Mouse (Mus musculus) limb, embryonic 14.5 days (tissue): ENCODE results near the gene Nfam1. TPM values are rescaled to one million over a fixed set of nuclear protein-coding genes. Genes with fewer than 3 reads are reported as not detected.

Experiments used
- ATAC-seq: fragments of 200-750 bp; cut with Nextera tagmentation; 2 replicates; pipeline ENCODE4 v1.8.0; 2017; ENCODE audit warnings: low read depth, moderate number of reproducible peaks, moderate TSS enrichment; ENCODE audit not compliant: low FRiP score
- DNase-seq: peaks from one replicate; pipeline ENCODE4 v3.0.0-alpha.2; 2015; ENCODE audit warnings: low spot score
- H3K27ac ChIP-seq: fragments of 300-500 bp; sonication (generic); replicated peaks from 2 replicates; pipeline ENCODE4 v1.5.1; 2014; ENCODE audit warnings: low read depth, mild to moderate bottlenecking, low read length, moderate library complexity, mixed read lengths
- H3K27me3 ChIP-seq: fragments of 300-500 bp; sonication (generic); 2 replicates; pipeline ENCODE4 v1.6.1; 2014; ENCODE audit warnings: low read length, mixed read lengths; ENCODE audit not compliant: control insufficient read depth, insufficient read depth
- H3K36me3 ChIP-seq: fragments of 300-500 bp; sonication (generic); 2 replicates; pipeline ENCODE4 v1.6.1; 2014; ENCODE audit warnings: mild to moderate bottlenecking, low read length, moderate library complexity, mixed read lengths; ENCODE audit not compliant: control insufficient read depth, insufficient read depth
- H3K4me1 ChIP-seq: fragments of 300-500 bp; sonication (generic); 2 replicates; pipeline ENCODE4 v1.6.1; 2014; ENCODE audit warnings: antibody characterized with exemption, low read length, mixed read lengths; ENCODE audit not compliant: control insufficient read depth, insufficient read depth
- H3K4me2 ChIP-seq: fragments of 300-500 bp; sonication (generic); replicated peaks from 2 replicates; pipeline ENCODE4 v1.6.1; 2014; ENCODE audit warnings: low read depth, mild to moderate bottlenecking, low read length, moderate library complexity; ENCODE audit not compliant: severe bottlenecking
- H3K4me3 ChIP-seq: fragments of 300-500 bp; sonication (generic); replicated peaks from 2 replicates; pipeline ENCODE4 v1.5.1; 2014; ENCODE audit warnings: low read length
- H3K9ac ChIP-seq: fragments of 300-500 bp; sonication (generic); 2 replicates; pipeline ENCODE4 v1.6.1; 2014; ENCODE audit warnings: mild to moderate bottlenecking, low read depth, low read length, moderate library complexity; ENCODE audit not compliant: severe bottlenecking
- H3K9me3 ChIP-seq: fragments of 300-500 bp; sonication (generic); 2 replicates; pipeline ENCODE4 v1.6.1; 2016; ENCODE audit warnings: low read length; ENCODE audit not compliant: control insufficient read depth
- POLR2A ChIP-seq: fragments of 200-500 bp; IDR thresholded peaks from 2 replicates; pipeline ENCODE4 v1.8.0; 2012; ENCODE audit warnings: inconsistent platforms, mild to moderate bottlenecking, moderate library complexity, borderline replicate concordance; ENCODE audit not compliant: insufficient read depth, insufficient read length; ENCODE audit errors: extremely low read depth
- WGBS: fragments of 180-500 bp; shearing (Covaris S2); extraction: QIAGEN DNeasy Blood & Tissue Kit; methylation state at CpG from one replicate; pipeline ENCODE4 v1.1.7; 2014; 5-methylcytosine and 5-hydroxymethylcytosine counted together
- polyA plus RNA-seq, 2 experiments: library from polyadenylated mRNA; depleted of rRNA in 1 of 2; stranded (reverse) in 1 of 2; unstranded in 1 of 2; fragments of >200 nt; fragmentation: Nextera tagmentation in 1 of 2; extraction: Ambion mirVana in 1 of 2; gene quantifications; 2 replicates each; pipeline versions ENCODE4 v1.2.1 to v1.2.3; 2012 to 2014

Gene Nfam1
- polyA plus RNA-seq, 2 experiments: 3.5 to 4.0 TPM

- no peak for TF ChIP-seq POLR2A
- H3K9me3 ChIP-seq: no peaks in the 10 kb centered on the region
- peak overlapping the region; percentile 34 for H3K4me3 ChIP-seq
- no peaks in the 10 kb centered on the region for H3K36me3 ChIP-seq
- peaks cover 10% of the 10 kb centered on the region for H3K4me1 ChIP-seq
- H3K4me2 ChIP-seq: peak overlapping the region; percentile 85
- H3K9ac ChIP-seq: peak overlapping the region; percentile 56
- no peak overlapping the region for H3K27ac ChIP-seq
- WGBS: under 1% methylated on average over 29 of the region's 29 CpGs
- H3K27me3 ChIP-seq: no peaks in the 10 kb centered on the region
- ATAC-seq: 0 out of 2 replicates have a peak, but pooled peaks have one; percentile 35
- no peak for DNase-seq
Observed at GRCm38 (mm10) chr15:83056378-83057083, 23.4 kb upstream of the Nfam1 start.

GRCm38 (mm10) chr15:83055569-83055968 lies 22.5 kb upstream of the Nfam1 start:
- Histone ChIP-seq H3K27me3 (no peaks in the 10 kb centered on the region), H3K4me2 (no peak overlapping the region), H3K4me3 (no peak overlapping the region), H3K36me3 (no peaks in the 10 kb centered on the region), H3K9me3 (no peaks in the 10 kb centered on the region), H3K4me1 (peaks cover 10% of the 10 kb centered on the region), H3K9ac (no peak overlapping the region), H3K27ac (no peak overlapping the region)
- WGBS: 41% methylated on average over 5 of the region's 5 CpGs
- TF ChIP-seq POLR2A: no peak
- DNase-seq (no peak), ATAC-seq (no peak)

- ATAC-seq (no peak), DNase-seq (no peak)
- no peaks in the 10 kb centered on the region for H3K36me3 ChIP-seq
- no peaks in the 10 kb centered on the region for H3K27me3 ChIP-seq
- H3K9me3 ChIP-seq: no peaks in the 10 kb centered on the region
- no peak for TF ChIP-seq POLR2A
- H3K9ac ChIP-seq: no peak overlapping the region
- H3K4me1 ChIP-seq: peaks cover 10% of the 10 kb centered on the region
- no peak overlapping the region for H3K4me3 ChIP-seq
- no peak overlapping the region for H3K27ac ChIP-seq
- no peak overlapping the region for H3K4me2 ChIP-seq
- WGBS: 31% methylated on average over 11 of the region's 11 CpGs
Observed at GRCm38 (mm10) chr15:83053261-83053660, 20.2 kb upstream of the Nfam1 start.

- no peak for ATAC-seq
- Histone ChIP-seq H3K27ac (no peak overlapping the region), H3K4me3 (no peak overlapping the region), H3K4me2 (no peak overlapping the region), H3K9me3 (no peaks in the 10 kb centered on the region), H3K27me3 (no peaks in the 10 kb centered on the region), H3K4me1 (peaks cover 10% of the 10 kb centered on the region), H3K36me3 (no peaks in the 10 kb centered on the region), H3K9ac (no peak overlapping the region)
- DNase-seq: no peak
- WGBS: 46% methylated on average over 6 of the region's 6 CpGs
- TF ChIP-seq POLR2A: no peak
Observed at GRCm38 (mm10) chr15:83052341-83053104, 19.4 kb upstream of the Nfam1 start.

GRCm38 (mm10) chr15:83046730-83047129 lies 13.6 kb upstream of the Nfam1 start:
- Histone ChIP-seq H3K27ac (no peak overlapping the region), H3K36me3 (no peaks in the 10 kb centered on the region), H3K4me2 (no peak overlapping the region), H3K9me3 (peaks cover 6% of the 10 kb centered on the region), H3K4me3 (no peak overlapping the region), H3K4me1 (peaks cover 9% of the 10 kb centered on the region), H3K9ac (no peak overlapping the region), H3K27me3 (no peaks in the 10 kb centered on the region)
- no peak for ATAC-seq
- no peak for TF ChIP-seq POLR2A
- WGBS: 65% methylated on average over 7 of the region's 7 CpGs
- no peak for DNase-seq
